Mouse (Mus musculus) cerebellum, adult 2 months (tissue): ENCODE results near the gene Taf11. TPM values are rescaled to one million over a fixed set of nuclear protein-coding genes. Genes with fewer than 3 reads are reported as not detected.

Experiments used
- DNase-seq, 2 experiments: peaks; one replicate each; pipeline ENCODE4 v3.0.0; 2021
- H3K27ac ChIP-seq: fragments of 200-500 bp; 2 replicates; pipeline ENCODE4 v1.5.1; 2012; ENCODE audit warnings: low read length, control low read depth, inconsistent platforms; ENCODE audit not compliant: insufficient read depth
- H3K27me3 ChIP-seq: fragments of 200-500 bp; 2 replicates; pipeline ENCODE4 v1.6.1; 2012; ENCODE audit warnings: inconsistent platforms, mild to moderate bottlenecking, low read length, moderate library complexity; ENCODE audit not compliant: control insufficient read depth, insufficient read depth
- H3K4me1 ChIP-seq: fragments of 200-500 bp; 2 replicates; pipeline ENCODE4 v1.6.1; 2011; ENCODE audit warnings: low read length; ENCODE audit not compliant: control insufficient read depth, insufficient read depth
- H3K4me3 ChIP-seq: fragments of 200-500 bp; replicated peaks from 2 replicates; pipeline ENCODE3; 2011; ENCODE audit warnings: mild to moderate bottlenecking, low read depth, low read length, control low read depth; ENCODE audit not compliant: insufficient read depth
- CTCF ChIP-seq: fragments of 200-500 bp; IDR thresholded peaks from 2 replicates; pipeline ENCODE4 v1.5.1; 2011; ENCODE audit warnings: low read depth, mild to moderate bottlenecking, control low read depth, low read length, moderate library complexity, borderline replicate concordance; ENCODE audit not compliant: insufficient read depth
- POLR2A ChIP-seq: fragments of 200-500 bp; IDR thresholded peaks from 2 replicates; pipeline ENCODE4 v1.6.1; 2011; ENCODE audit warnings: low read length, control low read depth, borderline replicate concordance; ENCODE audit not compliant: insufficient read depth
- WGBS: fragments of 180-500 bp; shearing (Covaris S2); methylation state at CpG from one replicate; pipeline ENCODE4 v1.1.7; 2018; 5-methylcytosine and 5-hydroxymethylcytosine counted together
- polyA plus RNA-seq: library from polyadenylated mRNA; depleted of rRNA; stranded (reverse); fragments of >200 nt; gene quantifications from 2 replicates; pipeline ENCODE4 v1.2.3, GENCODE M21; 2012; rRNA removed

The Taf11 gene
- polyA plus RNA-seq, result 49.3 and 51.5 TPM in 2 replicates

- H3K4me1 ChIP-seq, result no peaks in the 10 kb centered on the region; the same call in 1 of the 2 replicates
- peak; percentile 1; the same call in 1 of the 2 replicates for TF ChIP-seq CTCF
- TF ChIP-seq POLR2A, result no peak
- peak; percentile 85 to 87 for DNase-seq
- no peaks in the 10 kb centered on the region for H3K27me3 ChIP-seq
- 1% methylated on average over 53 of the region's 53 CpGs for WGBS
- peak within 1 kb of the TSS; percentile 51 for H3K27ac ChIP-seq
- peak within 1 kb of the TSS; percentile 62 for H3K4me3 ChIP-seq
Observed at GRCm38 (mm10) chr17:27909622-27910500, at the start of gene Taf11. Taf11 (minus strand) TSS chr17:27909844.

- H3K4me1 ChIP-seq, result peaks cover 19% of the 10 kb centered on the region
- H3K27ac ChIP-seq, result no peak overlapping the region
- DNase-seq, result no peak
- 91% methylated on average over 9 of the region's 9 CpGs for WGBS
- H3K4me3 ChIP-seq, result no peak overlapping the region
- H3K27me3 ChIP-seq, result no peaks in the 10 kb centered on the region
- TF ChIP-seq CTCF (no peak), POLR2A (no peak)
Observed at GRCm38 (mm10) chr17:27957649-27958048, 48.0 kb upstream of the Taf11 start.

- TF ChIP-seq CTCF, result no peak
- TF ChIP-seq POLR2A, result no peak
- H3K4me3 ChIP-seq, result no peak overlapping the region
- WGBS, result 72% methylated on average over 14 of the region's 14 CpGs
- DNase-seq, result no peak
- peaks cover 7% of the 10 kb centered on the region; the same call in 1 of the 2 replicates for H3K4me1 ChIP-seq
- no peak overlapping the region for H3K27ac ChIP-seq
- H3K27me3 ChIP-seq, result no peaks in the 10 kb centered on the region
Observed at GRCm38 (mm10) chr17:27954629-27955402, 45.2 kb upstream of the Taf11 start.

GRCm38 (mm10) chr17:27953136-27953535 lies 43.5 kb upstream of the Taf11 start:
- peaks cover 13% of the 10 kb centered on the region; the same call in 1 of the 2 replicates for H3K4me1 ChIP-seq
- H3K27me3 ChIP-seq, result no peaks in the 10 kb centered on the region
- TF ChIP-seq CTCF, result no peak
- no peak for TF ChIP-seq POLR2A
- no peak overlapping the region for H3K27ac ChIP-seq
- no peak overlapping the region for H3K4me3 ChIP-seq
- 90% methylated on average over 6 of the region's 6 CpGs for WGBS
- DNase-seq, result no peak

- WGBS, result 63% methylated on average over 2 of the region's 2 CpGs
- no peak for DNase-seq
- H3K27me3 ChIP-seq, result no peaks in the 10 kb centered on the region
- peaks cover 47% of the 10 kb centered on the region for H3K4me1 ChIP-seq
- no peak overlapping the region for H3K4me3 ChIP-seq
- H3K27ac ChIP-seq, result peak overlapping the region; percentile 38; the same call in 1 of the 2 replicates
- no peak for TF ChIP-seq POLR2A
- TF ChIP-seq CTCF, result no peak
Observed at GRCm38 (mm10) chr17:27947155-27947554, 37.5 kb upstream of the Taf11 start.

GRCm38 (mm10) chr17:27946371-27946770 lies 36.7 kb upstream of the Taf11 start:
- TF ChIP-seq CTCF (no peak), POLR2A (no peak)
- DNase-seq, result no peak
- Histone ChIP-seq H3K27me3 (no peaks in the 10 kb centered on the region), H3K27ac (peak overlapping the region; percentile 78), H3K4me3 (no peak overlapping the region), H3K4me1 (peaks cover 55% of the 10 kb centered on the region)
- 57% methylated on average over 8 of the region's 8 CpGs for WGBS

- H3K4me3 ChIP-seq, result no peak overlapping the region
- no peak for TF ChIP-seq POLR2A
- no peak for TF ChIP-seq CTCF
- H3K27me3 ChIP-seq, result no peaks in the 10 kb centered on the region
- peak overlapping the region; percentile 78 for H3K27ac ChIP-seq
- H3K4me1 ChIP-seq, result peaks cover 60% of the 10 kb centered on the region
- peak; percentile 95 to 97 for DNase-seq
- 2% methylated on average over 6 of the region's 6 CpGs for WGBS
Observed at GRCm38 (mm10) chr17:27945546-27946216, 36.0 kb upstream of the Taf11 start.
